Mouse (Mus musculus) lung, adult 2 months (tissue): ENCODE measurements at regions not wholly inside any gene's neighbourhood (a gene's known extent, or its start where the extent isn't known, plus 50 kb on each side); places are given as distances from the start of the nearest gene placed in this dataset.

Experiments used
- CTCF ChIP-seq: fragments of 200-500 bp; IDR thresholded peaks from 2 replicates; pipeline ENCODE4 v1.5.1; 2011; ENCODE audit warnings: mild to moderate bottlenecking, low read length, control low read depth; ENCODE audit not compliant: insufficient read depth
- POLR2A ChIP-seq: fragments of 200-500 bp; IDR thresholded peaks from 2 replicates; pipeline ENCODE4 v1.6.1; 2011; ENCODE audit warnings: low read depth, mild to moderate bottlenecking, control low read depth, low read length, borderline replicate concordance; ENCODE audit errors: extremely low read depth

GRCm38 (mm10) chr9:61765366-61765765, 149.0 kb downstream of the Rplp1 start:
- TF ChIP-seq CTCF (no peak), POLR2A (no peak)
